Mouse (Mus musculus) bone marrow macrophage, adult 2 months (primary cell): ENCODE measurements around the gene Gja10.

Experiments used
- CTCF ChIP-seq: IDR thresholded peaks from 2 replicates; pipeline ENCODE4 v1.5.1; 2012; ENCODE audit warnings: low read depth, mild to moderate bottlenecking, low read length, moderate library complexity
- POLR2A ChIP-seq: IDR thresholded peaks from 2 replicates; pipeline ENCODE4 v1.6.1; 2012; ENCODE audit warnings: mild to moderate bottlenecking, low read depth, low read length, borderline replicate concordance

DNA sequence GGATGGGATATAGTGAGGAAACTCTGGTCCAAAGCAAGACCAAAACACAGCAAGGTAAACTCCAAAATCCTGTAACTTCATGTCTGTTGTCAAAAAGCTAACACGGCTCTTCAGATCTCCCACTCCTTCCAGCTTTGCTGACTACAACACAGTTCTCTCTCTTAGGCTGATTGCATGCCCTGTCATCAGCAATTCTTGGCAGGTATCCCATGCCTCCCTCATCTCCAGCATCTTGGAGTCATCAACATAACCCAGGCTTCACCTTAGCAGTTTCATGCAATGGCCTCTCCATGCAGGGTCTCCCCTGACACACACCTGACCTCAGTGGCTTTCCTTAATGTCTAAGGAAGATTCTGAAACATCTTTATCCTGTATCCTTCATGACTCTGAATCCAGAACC lies 53.4 kb downstream of the Gja10 start:
- TF ChIP-seq POLR2A (no peak), CTCF (no peak)
